Mouse (Mus musculus) T-helper 2 cell (primary cell): ENCODE data around the gene Soat2.
"Not testable (repeated sequence)": the region's sequence is repeated elsewhere in the genome, so short reads cannot be mapped to it uniquely, and the experiment has no call there.

Source experiments
- in situ Hi-C: fragments of 300-600 bp; cut with MboI, MseI; formaldehyde crosslinking; loops from one replicate; pipeline ENCODE4 v1.15.1; 2025; ENCODE audit warnings: high pct_unique_total_duplicates

The Soat2 gene

DNA sequence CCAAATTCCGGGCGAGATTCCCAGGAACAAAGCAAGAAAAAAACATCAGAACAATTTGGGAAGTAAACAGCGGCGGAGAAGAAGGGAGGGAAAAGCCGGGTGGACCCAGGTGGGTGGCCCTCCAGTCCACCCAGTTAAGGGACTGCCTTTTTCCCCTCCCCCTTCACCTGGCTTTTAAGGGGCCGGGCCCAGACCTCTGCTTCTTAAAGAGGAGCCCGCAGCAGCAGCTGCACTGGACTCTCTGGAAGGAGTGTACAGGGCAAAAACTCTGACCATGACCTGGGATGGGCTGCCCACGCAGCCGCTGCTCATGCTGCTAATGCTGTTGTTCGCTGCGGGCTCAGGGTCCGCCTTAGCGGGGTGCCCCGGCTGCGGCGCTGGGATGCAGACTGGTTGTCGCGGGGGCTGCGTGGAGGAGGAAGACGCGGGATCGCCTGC lies 6.0 kb upstream of the Soat2 start, which contains the start of gene Igfbp6:
Igfbp6 (plus strand) TSS at position 89 of the 438 bp plus-strand sequence.
- in situ Hi-C loops = loop anchor here (25.0 kb wide), 1 partner anchor 1382 kb away; the partner anchor contains the start of gene Slc4a8

DNA sequence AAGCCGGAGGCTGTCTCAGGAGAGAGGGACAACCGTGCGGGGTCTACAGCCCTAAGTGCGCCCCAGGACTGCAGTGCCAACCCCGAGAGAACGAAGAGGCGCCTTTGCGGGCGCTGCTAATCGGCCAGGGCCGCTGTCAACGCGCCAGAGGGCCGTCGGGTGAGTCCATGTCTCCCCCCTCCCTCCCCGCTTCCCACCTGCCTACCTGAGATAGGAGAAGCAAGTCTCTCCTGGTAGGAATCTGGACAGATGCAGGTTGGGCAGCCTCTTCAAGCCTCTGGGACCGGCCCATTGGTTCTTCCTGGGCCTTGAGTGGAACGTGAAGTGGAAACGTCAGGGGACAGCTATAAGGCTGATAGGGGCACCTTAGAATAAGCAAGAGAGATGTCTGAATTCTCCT lies 5.6 kb upstream of the Soat2 start:
- in situ Hi-C loops = loop anchor here (5.0 to 25.0 kb wide), 2 partner anchors 37 to 1382 kb away; partner anchors contain the start of gene Slc4a8

DNA sequence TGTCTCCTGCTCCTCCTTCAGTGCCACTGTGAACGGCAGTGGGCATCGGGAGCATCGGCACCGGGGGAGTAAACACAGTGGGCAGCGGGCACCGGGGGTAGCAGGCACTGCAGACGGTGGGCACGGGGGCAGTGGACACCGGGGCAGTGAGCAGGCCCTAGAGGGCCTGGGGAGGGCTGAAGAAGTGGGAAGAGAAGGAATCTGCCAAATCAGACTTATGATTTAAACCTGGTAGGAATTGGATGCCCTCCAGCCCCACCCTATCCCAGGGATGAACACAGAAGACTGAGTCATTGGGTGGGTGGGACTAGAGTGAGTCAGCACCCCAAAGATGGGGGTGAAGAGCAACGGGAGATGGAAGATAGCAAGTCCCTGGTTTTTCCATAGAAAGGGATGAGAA lies 5.0 kb upstream of the Soat2 start:
- in situ Hi-C loops = loop anchor here (5.0 to 25.0 kb wide), 2 partner anchors 38 to 1383 kb away; partner anchors contain the start of gene Slc4a8

DNA sequence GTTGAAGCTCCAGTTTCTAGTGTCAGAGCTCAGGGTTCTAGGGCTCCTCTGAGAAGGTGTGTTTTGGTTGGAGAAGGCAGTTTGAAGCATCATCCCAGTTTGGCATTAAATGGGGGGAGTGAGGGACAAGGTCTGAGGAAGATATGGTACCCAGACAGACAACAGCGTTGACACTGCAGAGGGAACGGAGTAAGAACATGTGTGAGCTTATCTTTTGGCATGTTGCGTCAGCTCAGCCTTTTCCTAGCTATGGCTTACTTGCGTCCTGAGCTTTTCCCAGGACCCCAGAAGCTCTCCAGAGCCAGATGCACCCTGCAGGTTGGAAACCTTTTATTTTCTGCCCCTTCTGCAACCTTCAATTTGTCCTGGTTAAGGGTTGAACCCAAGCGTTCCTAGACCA lies 4.2 kb upstream of the Soat2 start:
- in situ Hi-C loops = loop anchor here (5.0 to 25.0 kb wide), 2 partner anchors 39 to 1384 kb away; partner anchors contain the start of gene Slc4a8

DNA sequence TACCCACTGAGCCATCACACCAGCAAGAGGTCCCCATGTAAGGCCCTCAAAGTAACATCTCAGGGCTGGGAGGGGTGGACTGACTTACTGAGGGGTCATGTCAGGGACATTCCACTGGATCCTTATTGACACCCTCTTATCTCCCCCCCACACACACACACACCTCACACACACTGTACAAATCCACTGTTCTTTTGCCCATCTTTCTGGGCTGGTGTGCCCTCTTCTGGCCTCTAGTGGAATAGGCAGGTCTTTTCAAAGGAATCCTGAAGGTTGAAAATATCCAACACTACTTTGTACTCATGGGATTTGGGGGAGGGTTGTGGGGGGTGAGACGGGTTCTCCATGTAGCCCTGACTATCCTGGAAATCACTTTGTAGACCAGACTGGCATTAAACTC lies 3.4 kb upstream of the Soat2 start:
- in situ Hi-C loops = loop anchor here (5.0 to 25.0 kb wide), 2 partner anchors 40 to 1385 kb away; partner anchors contain the start of gene Slc4a8

DNA sequence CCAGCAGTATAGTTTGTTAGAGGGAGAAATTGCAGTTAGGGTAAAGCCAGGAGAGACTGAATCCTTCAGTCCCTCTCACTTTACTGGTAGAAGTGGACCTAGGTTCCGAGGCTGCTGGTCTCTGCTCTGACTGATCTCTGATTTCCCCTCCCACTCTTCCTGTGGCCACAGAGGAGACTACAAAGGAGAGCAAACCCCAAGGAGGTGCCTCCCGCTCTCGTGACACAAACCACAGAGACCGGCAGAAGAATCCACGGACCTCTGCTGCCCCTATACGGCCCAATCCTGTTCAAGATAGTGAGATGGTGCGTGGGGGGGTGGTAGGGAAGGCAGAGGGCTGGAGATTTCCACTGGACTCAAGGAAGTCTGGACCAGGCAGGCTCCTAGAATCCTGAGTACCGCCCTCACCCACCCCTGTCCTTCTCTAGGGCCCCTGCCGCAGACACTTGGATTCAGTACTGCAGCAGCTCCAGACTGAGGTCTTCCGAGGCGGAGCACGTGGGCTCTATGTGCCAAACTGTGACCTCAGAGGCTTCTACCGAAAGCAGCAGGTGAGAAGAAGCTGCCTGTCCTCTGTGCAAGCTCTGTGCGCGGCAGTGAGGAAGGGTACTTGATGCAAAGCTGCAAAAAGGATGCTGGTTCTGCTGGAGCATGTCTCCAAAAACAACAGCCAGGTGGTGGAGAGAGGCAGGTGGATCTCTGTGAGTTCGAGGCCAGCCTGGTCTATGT lies 2.5 kb upstream of the Soat2 start:
- in situ Hi-C loops = loop anchor here (5.0 to 25.0 kb wide), 2 partner anchors 41 to 1386 kb away; partner anchors contain the start of gene Slc4a8

DNA sequence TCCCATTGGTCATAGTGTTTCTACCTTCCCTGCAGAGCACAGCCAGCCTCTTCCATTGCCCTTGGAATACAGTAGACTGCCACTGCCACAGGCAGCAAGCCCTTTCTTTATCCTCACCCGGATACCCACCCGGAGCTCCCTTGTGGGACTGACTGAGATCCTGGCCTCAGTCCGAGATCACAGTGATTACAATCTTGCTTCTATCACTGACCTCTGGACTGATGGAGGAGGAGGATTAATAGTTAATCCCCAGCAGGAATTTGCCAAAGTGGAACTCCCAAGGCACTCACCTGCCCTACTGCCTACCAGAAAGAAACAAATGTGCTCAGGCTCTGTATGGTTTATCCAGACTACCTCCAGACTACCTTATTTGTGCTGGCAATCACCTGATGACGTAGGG lies 765 bp upstream of the Soat2 start:
- in situ Hi-C loops = loop anchor here (5.0 to 25.0 kb wide), 2 partner anchors 42 to 1387 kb away; partner anchors contain the start of gene Slc4a8

DNA sequence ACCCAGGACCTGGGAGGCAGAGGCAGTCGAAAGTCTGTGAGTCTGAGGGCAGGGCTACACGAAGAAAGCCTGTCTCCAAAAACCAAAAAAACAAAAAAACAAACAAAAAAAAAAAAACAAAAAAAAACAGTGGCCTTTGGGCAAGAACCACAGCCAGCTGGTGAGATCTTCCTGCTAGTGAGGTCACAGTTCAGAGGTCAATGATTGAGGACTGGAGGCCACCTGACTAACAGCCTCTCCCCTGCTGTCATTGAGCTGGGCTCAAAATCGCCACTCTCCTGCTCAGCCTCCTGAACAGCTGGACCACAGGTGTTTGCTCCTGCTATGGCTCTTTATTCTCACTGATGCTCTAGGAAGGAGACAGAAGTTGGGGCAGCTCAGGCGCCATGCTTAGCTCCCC lies 2.3 kb downstream of the Soat2 start:
- in situ Hi-C loops = no loop called here

DNA sequence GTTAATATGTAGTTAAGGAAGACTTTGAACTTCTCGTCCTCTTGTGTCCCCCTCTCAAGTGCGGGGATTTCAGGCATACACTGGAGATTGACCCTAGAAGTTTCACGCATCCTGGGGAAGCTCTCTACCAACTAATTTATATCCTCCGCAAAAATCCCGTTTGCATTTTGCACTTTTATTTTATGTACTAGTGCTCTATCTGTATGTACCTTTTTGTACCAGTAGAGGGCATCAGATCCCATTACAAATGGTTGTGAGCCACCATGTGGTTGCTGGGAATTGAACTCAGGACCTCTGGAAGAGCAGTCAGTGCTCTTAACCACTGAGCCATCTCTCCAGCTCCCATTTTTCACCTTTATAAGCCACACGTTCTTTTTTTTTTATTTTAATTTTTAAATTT lies 4.7 kb downstream of the Soat2 start:
- in situ Hi-C loops = not testable (repeated sequence)

DNA sequence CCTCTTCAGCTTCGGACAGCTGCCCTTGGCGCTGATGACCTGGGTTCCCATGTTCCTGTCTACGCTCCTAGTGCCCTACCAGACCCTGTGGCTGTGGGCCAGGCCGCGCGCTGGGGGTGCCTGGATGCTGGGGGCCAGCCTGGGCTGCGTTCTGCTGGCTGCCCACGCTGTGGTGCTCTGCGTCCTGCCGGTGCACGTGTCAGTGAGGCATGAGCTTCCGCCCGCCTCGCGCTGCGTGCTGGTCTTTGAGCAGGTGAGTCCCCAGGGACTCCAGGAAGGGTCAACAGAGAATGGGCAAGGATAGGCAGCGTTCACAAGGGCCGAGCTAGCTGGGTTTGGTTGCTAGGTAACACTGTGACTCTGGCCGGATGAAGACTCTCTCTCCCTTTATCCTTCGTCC lies 6.5 kb downstream of the Soat2 start:
- in situ Hi-C loops = no loop called here

DNA sequence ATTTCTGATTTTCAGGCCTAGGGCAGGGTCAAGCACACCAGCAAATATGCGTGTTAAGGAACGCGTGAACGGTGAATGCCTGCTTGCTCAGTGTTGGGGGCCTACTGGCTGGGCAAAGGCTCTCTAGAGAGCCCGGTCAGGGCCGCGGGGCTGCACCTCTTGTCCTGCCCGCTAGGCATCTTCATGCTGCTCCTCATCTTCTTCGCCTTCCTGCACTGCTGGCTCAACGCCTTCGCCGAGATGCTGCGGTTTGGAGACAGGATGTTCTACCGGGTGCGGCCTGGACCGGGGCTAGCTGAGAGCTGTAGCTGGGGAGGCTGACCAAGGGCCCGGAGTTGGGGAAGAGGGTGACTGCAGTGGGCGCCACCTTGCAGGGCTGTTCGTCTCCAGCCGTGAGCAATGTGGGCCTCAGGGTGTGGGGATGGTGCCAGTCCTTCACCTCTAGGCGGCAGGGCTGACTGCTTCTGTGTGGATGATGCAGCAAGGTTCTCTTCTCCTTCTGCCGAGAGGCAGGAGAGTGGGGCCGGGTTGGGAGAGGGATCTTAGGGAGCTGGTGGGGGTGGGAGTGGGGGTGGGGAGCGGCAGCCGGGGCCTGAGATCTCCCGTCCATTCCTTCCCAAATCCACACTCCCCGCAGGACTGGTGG lies 10.2 kb downstream of the Soat2 start:
- in situ Hi-C loops = no loop called here

DNA sequence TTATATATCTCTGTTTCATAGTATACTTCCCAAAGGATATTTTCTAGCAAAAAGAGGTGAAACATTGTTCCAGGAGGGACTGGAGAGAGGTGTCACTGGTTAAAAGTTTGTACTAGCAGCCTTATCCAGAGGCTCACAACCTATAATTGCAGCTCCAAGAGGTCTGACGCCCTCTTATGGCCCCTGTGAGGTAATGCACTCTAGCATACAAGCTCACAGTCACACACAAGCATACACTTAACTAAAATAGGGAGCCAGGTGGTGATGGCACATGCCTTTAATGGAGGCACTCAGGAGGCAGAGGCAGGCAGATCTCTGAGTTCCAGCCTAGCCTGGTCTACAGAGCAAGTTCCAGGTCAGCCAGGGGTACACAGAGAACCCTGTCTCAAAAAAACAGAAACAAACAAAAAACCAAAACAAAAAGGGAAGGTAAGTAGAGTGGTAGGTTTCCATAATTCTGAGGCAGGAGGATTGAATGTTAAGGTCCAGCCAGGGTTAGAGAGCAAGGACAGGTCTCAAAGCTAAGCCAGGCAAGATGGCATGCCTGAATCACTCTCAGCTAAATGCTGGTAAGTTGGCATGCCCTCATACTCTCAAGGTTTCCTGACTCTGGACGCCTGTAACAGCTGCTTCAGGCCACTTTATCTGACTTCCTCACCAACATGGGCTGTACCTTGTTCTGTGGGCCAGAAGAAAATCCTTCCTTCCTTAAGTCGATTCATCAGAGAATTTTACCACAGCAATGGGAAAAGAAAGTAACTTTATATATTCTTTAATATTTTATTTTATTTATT lies 13.8 kb downstream of the Soat2 start:
- in situ Hi-C loops = no loop called here

DNA sequence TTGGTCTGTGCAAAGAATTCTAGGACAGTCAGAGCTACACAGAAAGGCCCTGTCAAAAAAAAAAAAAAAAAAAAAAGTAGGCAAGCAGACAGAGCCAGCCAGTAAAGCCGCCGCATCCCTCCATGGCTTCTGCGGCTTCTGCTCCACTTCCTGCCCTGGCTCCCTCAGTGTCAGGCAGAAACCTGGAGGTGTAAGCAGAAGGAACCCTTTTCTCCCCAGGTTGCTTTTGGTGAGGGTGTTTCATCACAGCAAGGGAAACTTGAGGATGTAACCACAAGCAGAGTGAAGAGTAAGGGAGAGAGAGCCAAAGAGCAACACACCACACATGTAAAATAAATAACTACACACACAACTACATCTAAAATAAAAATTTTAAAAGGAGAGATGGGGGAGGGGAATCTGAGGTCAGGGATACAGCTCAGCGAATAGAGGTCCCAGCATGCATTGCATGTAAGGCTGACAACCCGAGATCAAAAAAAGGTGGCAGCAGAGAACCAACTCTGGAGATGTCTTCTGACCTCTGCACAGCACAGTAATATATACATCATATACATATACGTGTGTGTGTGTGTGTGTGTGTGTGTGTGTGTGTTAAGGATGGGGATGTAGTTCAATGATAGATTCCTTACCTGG lies 15.3 kb downstream of the Soat2 start:
- in situ Hi-C loops = no loop called here

DNA sequence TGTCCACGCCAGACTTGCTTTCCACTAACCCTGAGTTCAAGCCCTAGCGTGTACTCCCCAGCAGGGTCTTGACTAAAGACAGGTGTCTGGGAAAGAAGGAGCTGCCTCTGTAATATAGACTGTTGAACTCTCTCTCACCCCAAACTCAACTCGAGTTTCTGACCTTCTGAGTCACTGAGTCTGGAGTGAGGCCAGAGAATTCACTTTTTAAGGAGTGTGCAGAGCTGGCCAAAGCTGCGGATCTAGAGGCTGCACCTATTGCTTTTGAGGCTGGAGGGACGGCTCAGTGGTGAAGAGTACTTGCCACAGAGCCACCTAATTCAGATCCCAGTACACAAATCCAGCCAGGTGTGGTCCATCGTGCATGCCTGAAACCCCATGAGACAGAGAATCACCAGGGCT lies 17.3 kb downstream of the Soat2 start:
- in situ Hi-C loops = no loop called here

DNA sequence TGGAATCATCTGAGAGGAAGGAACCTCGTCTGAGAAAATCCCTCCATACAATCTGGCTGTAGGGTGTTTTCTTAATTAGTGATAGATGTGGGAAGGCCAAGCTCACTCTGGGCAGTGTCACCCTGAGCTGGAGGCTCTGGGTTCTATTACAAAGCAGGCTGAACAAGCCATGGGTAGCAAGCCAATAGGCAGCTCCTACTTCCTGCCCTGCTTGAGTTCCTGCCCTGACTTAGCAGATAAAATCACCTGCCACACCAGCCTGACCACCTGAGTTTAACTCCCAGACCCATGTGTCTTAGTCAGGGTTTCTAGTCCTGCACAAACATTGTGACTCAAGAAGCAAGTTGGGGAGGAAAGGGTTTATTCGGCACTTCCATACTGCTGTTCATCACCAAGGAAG lies 18.7 kb downstream of the Soat2 start:
- in situ Hi-C loops = no loop called here

DNA sequence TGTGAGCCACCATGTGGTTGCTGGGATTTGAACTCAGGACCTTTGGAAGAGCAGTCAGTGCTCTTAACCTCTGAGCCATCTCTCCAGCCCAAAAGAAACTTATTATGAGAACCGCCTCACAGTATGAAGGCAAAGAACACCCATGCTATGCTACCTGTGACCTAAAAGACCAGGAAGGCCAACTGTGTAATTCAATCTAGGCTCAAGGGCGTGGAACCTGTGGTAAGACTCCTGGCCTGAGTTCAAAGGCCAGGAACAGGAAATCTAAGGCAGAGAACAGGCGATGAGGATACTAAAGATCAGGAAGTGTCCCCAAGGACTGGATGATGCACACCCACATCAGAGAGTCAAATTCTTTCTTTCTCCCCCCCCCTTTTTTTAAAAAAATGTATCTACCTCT lies 23.3 kb downstream of the Soat2 start:
- in situ Hi-C loops = no loop called here

DNA sequence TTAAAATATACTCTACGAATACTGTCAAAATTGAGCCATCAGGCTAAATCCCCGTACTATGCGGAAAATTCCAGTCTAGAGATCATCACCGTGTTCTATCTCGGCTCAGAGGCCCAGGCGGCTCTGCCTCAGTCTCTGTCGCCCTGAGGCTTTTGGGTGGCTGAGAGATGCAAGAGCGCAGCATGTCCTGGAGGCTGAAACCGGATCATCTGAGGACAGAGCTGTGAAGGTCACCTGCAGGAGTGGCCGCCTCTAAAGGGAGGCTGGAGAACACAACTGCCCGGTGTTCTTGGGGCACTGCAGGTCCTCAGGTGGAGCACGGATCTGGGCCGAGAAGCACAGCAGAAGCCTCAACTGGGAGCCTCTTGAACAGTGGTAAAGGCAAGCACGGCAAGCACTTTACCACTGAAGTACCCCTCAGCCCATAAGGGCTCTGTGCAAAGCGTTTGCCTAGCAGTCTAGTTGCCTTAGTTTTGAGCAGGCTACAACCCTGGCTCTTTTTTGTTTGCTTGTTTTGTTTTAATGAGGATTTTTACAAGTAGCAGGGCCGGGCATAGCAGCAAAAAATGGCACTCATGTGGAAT lies 25.5 kb downstream of the Soat2 start:
- in situ Hi-C loops = loop anchor here (5.0 kb wide), 1 partner anchor 46 kb away; no protein-coding TSS in a partner anchor

DNA sequence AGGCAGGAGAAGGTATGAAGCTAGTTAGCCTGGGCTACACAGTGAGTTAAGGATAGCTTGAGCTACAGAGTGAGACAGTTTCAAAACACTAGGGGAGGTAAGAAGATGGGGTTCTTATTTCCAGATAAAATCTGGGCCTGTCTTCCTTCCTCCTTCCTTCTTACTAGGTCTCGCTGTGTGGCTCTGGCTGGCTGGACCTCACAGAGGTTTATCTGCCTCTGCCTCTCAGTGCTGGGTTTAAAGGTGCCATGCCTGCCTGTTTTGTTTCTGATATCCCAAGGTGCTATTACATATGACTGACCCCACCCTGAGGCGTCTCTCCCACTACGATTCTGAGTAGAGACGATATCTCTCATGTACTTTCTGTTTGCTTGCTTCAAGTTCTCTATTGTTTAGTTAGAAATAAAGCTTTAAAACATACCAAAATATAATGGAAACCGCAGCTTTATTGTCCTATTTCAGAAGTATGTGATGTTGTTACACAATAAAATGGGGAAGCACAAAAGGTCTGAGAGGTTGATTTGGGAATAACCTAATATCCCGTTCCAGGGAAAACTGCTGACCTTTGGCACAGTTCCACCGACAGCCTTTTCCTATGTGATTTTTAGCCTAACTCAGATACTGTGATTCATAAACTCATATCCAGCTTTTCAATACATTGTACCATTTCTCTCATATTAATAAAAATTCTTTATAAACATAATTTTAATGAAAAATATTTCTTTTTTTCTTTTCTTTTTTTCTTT lies 26.4 kb downstream of the Soat2 start:
- in situ Hi-C loops = loop anchor here (5.0 kb wide), 1 partner anchor 46 kb away; no protein-coding TSS in a partner anchor

DNA sequence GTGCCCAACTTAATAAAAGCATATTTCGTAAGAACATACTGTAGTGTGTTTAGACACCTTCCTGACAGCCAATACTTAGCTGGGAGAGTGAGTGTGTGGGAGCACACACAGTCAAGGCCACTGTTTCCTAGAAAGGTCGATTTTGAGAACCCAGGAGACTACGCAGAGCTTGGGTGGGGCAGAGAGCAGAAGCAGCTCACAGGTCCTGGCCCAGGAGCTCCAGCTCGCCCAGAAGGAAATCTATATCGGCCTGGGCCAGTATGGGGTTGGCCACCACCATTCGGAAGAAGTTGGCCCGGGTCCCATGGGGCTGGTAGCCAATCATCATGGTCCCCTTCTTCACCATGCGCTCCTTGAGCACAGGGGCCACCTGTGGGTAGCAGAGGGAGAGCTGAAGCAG lies 27.1 kb downstream of the Soat2 start:
- in situ Hi-C loops = loop anchor here (5.0 kb wide), 1 partner anchor 45 kb away; no protein-coding TSS in a partner anchor

DNA sequence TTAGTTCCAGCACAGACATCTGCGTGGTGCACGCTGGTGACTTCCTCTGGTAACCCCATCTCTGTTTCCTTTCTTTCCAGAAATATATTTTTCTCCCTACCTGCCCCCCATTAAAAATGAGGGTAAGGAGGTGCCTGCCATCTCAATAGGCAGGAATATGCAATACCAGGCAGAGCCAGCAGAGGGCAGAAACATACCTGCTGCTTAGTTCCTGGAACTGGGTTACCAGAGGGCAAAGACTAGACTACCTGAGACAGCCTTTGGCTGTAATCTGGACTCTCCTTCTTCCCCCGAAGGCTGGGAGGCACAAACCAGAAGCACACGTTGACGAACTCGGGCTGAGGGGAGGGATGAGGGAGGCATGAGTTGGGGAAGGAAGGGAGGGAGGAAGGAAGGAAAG lies 28.0 kb downstream of the Soat2 start:
- in situ Hi-C loops = loop anchor here (5.0 kb wide), 1 partner anchor 44 kb away; no protein-coding TSS in a partner anchor
